Mouse (Mus musculus) heart, postnatal 14 days (tissue): ENCODE measurements around the gene Gm9736. TPM values are rescaled to one million over a fixed set of nuclear protein-coding genes. Genes with fewer than 3 reads are reported as not detected.
"Not testable (repeated sequence)": the region's sequence is repeated elsewhere in the genome, so short reads cannot be mapped to it uniquely, and the experiment has no call there.

Experiments
- DNase-seq, 2 experiments: peaks; one replicate each; pipeline ENCODE4 v3.0.0; 2021 to 2022
- intact Hi-C: fragments of 180-260 bp; cut with DNase I; formaldehyde crosslinking; loops from one replicate; pipeline ENCODE4 v1.15.1; 2025
- total RNA-seq, 2 experiments: library from RNA; stranded (reverse); gene quantifications; 2 replicates each; pipeline ENCODE4 v1.2.3; 2021

The Gm9736 gene
- total RNA-seq, 2 experiments from 2014 or later = not detected

GRCm38 (mm10) chr10:77729241-77729640 is 21.9 kb downstream of the Gm9736 start:
- intact Hi-C loops = loop anchor here (5.0 kb wide), 2 partner anchors 97 to 153 kb away; no protein-coding TSS in a partner anchor
- peak in 1 of 2 experiments; percentile 10 for DNase-seq

- intact Hi-C loops = loop anchor here (5.0 kb wide), 2 partner anchors 96 to 154 kb away; no protein-coding TSS in a partner anchor
- DNase-seq = no peak
Measured at GRCm38 (mm10) chr10:77728280-77728679, 22.9 kb downstream of the Gm9736 start.

GRCm38 (mm10) chr10:77726186-77726585 is 25.0 kb downstream of the Gm9736 start, which contains the start of gene Gm10100:
Gene Gm10100 (plus strand): TSS chr10:77726486.
- intact Hi-C loops = loop anchor here (5.0 kb wide), 2 partner anchors 94 to 156 kb away; no protein-coding TSS in a partner anchor
- no peak for DNase-seq

- no peak for DNase-seq
- intact Hi-C loops = loop anchor here (5.0 kb wide), 2 partner anchors 93 to 157 kb away; no protein-coding TSS in a partner anchor
Measured at GRCm38 (mm10) chr10:77724855-77725254, 26.3 kb downstream of the Gm9736 start.

- intact Hi-C loops, DNase-seq: not testable (repeated sequence)
Measured at GRCm38 (mm10) chr10:77720299-77720698, 30.9 kb downstream of the Gm9736 start, which contains the start of gene Krtap12-1. Gene Krtap12-1 (plus strand): TSS chr10:77720599.

- intact Hi-C loops = no loop called here
- DNase-seq = no peak
Measured at GRCm38 (mm10) chr10:77715507-77715906, 35.6 kb downstream of the Gm9736 start, which contains the start of gene Gm10142. Gene Gm10142 (plus strand): TSS chr10:77715807.

GRCm38 (mm10) chr10:77713734-77714133 is 37.4 kb downstream of the Gm9736 start:
- intact Hi-C loops = no loop called here
- DNase-seq = no peak

- DNase-seq, intact Hi-C loops: not testable (repeated sequence)
Measured at GRCm38 (mm10) chr10:77711157-77711556, 40.0 kb downstream of the Gm9736 start, which contains the start of gene Gm10024. Gene Gm10024 (plus strand): TSS chr10:77711457.

GRCm38 (mm10) chr10:77709831-77710230 is 41.3 kb downstream of the Gm9736 start:
- intact Hi-C loops = loop anchor here (10.0 kb wide), 1 partner anchor 165 kb away; no protein-coding TSS in a partner anchor
- no peak for DNase-seq

GRCm38 (mm10) chr10:77706326-77706725 is 44.8 kb downstream of the Gm9736 start, which contains the start of gene Gm10272:
Gene Gm10272 (plus strand): TSS chr10:77706626.
- intact Hi-C loops = loop anchor here (10.0 kb wide), 1 partner anchor 168 kb away; no protein-coding TSS in a partner anchor
- DNase-seq = no peak

Other genes with a start within 250 kb of the Gm9736 start
- gene Fam207a, start 235.6 kb downstream of the Gm9736 start, total RNA-seq = 1 to 10 TPM; 9.6 TPM
- 1 to 10 TPM; 5.4 to 9.0 TPM for gene Itgb2, start 221.1 kb downstream of the Gm9736 start, total RNA-seq
- gene Pttg1ip, start 169.6 kb downstream of the Gm9736 start, total RNA-seq = 100 to 1,000 TPM; 128 to 132 TPM
- 10 to 100 TPM; 53.7 to 61.6 TPM for gene Sumo3, start 145.3 kb downstream of the Gm9736 start, total RNA-seq
- gene Gm49325, start 145.2 kb downstream of the Gm9736 start, total RNA-seq = 10 to 100 TPM in 1 of 2 experiments, 1 to 10 TPM in 1; 7.6 to 12.7 TPM
- gene Ube2g2, start 129.1 kb downstream of the Gm9736 start, total RNA-seq = 10 to 100 TPM; 59.2 to 60.6 TPM
- under 1 TPM in 1 of 2 experiments, not detected in 1; 0.17 TPM for gene Tspear, start 64.8 kb downstream of the Gm9736 start, total RNA-seq
- gene Gm19402, start 60.6 kb downstream of the Gm9736 start, total RNA-seq = not detected
- gene Gm9508, start 54.1 kb downstream of the Gm9736 start, total RNA-seq = not detected
- gene Gm10272, start 44.7 kb downstream of the Gm9736 start, total RNA-seq = not detected
- gene Gm10024, start 39.9 kb downstream of the Gm9736 start, total RNA-seq = not detected
- not detected for gene Gm10142, start 35.5 kb downstream of the Gm9736 start, total RNA-seq
- gene Krtap12-1, start 30.8 kb downstream of the Gm9736 start, total RNA-seq = not detected
- gene Gm10100, start 24.9 kb downstream of the Gm9736 start, total RNA-seq = not detected
- not detected for gene Gm18596, start 8.7 kb downstream of the Gm9736 start, total RNA-seq
- not detected for gene Gm3233, start 8.3 kb upstream of the Gm9736 start, total RNA-seq
- not detected for gene Gm3238, start 20.0 kb upstream of the Gm9736 start, total RNA-seq
- not detected for gene Gm7138, start 25.6 kb upstream of the Gm9736 start, total RNA-seq
- not detected for gene Gm3250, start 31.2 kb upstream of the Gm9736 start, total RNA-seq
- not detected for gene Gm7137, start 36.8 kb upstream of the Gm9736 start, total RNA-seq
- gene Gm9639, start 43.7 kb upstream of the Gm9736 start, total RNA-seq = not detected
- gene Gm19668, start 47.8 kb upstream of the Gm9736 start, total RNA-seq = not detected
- gene Gm9507, start 60.5 kb upstream of the Gm9736 start, total RNA-seq = not detected
- gene Gm2696, start 63.3 kb upstream of the Gm9736 start, total RNA-seq = not detected
- not detected for gene Krtap10-4, start 75.7 kb upstream of the Gm9736 start, total RNA-seq
- gene Krtap10-10, start 84.6 kb upstream of the Gm9736 start, total RNA-seq = not detected
- gene Gm36176, start 95.4 kb upstream of the Gm9736 start, total RNA-seq = not detected
- not detected for gene Gm10318, start 101.5 kb upstream of the Gm9736 start, total RNA-seq
- not detected for gene Gm3285, start 110.6 kb upstream of the Gm9736 start, total RNA-seq
- gene Lrrc3, start 151.2 kb upstream of the Gm9736 start, total RNA-seq = under 1 TPM; 0.72 to 0.78 TPM
- 1 to 10 TPM in 1 of 2 experiments, under 1 TPM in 1; 0.34 to 1.5 TPM for gene Trpm2, start 219.2 kb upstream of the Gm9736 start, total RNA-seq
- gene 1810043G02Rik, start 227.2 kb upstream of the Gm9736 start, total RNA-seq = 10 to 100 TPM in 1 of 2 experiments, 1 to 10 TPM in 1; 8.1 to 10.2 TPM